Mouse (Mus musculus): Measurements from ENCODE around the gene Cog1.

Gene Cog1

GRCm38 (mm10) chr11:113667704-113668103 lies 18.7 kb downstream of the Cog1 start:
- DNase-seq, result no peak

- DNase-seq, result no peak
Observed at GRCm38 (mm10) chr11:113668857-113669256, 19.9 kb downstream of the Cog1 start.

GRCm38 (mm10) chr11:113669711-113670110 lies 20.7 kb downstream of the Cog1 start:
- DNase-seq, result no peak

- DNase-seq, result peak in 1 of 2 experiments; percentile 38
Observed at GRCm38 (mm10) chr11:113673614-113674013, 24.6 kb downstream of the Cog1 start.

GRCm38 (mm10) chr11:113674595-113674994 lies 25.6 kb downstream of the Cog1 start:
- DNase-seq, result no peak

GRCm38 (mm10) chr11:113676847-113677246 lies 27.9 kb downstream of the Cog1 start:
- DNase-seq, result no peak

GRCm38 (mm10) chr11:113677378-113677777 lies 28.4 kb downstream of the Cog1 start:
- DNase-seq, result peak in 1 of 2 experiments; percentile 31

GRCm38 (mm10) chr11:113678373-113678772 lies 29.4 kb downstream of the Cog1 start:
- DNase-seq, result peak in 1 of 2 experiments; percentile 49

GRCm38 (mm10) chr11:113680954-113681353 lies 32.0 kb downstream of the Cog1 start:
- no peak for DNase-seq

GRCm38 (mm10) chr11:113681979-113682378 lies 33.0 kb downstream of the Cog1 start:
- DNase-seq, result no peak

GRCm38 (mm10) chr11:113682897-113683626 lies 34.1 kb downstream of the Cog1 start:
- DNase-seq, result peak in 1 of 2 experiments; percentile 62

- no peak for DNase-seq
Observed at GRCm38 (mm10) chr11:113683627-113683956, 34.6 kb downstream of the Cog1 start.

- DNase-seq, result peak; percentile 95 to 96
Observed at GRCm38 (mm10) chr11:113683957-113684706, 35.2 kb downstream of the Cog1 start, which contains the start of the genes Fam104a and D11Wsu47e. Gene Fam104a (minus strand): TSS chr11:113684155. Gene D11Wsu47e (plus strand): TSS chr11:113684412.

GRCm38 (mm10) chr11:113684707-113685426 lies 35.9 kb downstream of the Cog1 start:
- DNase-seq, result no peak

GRCm38 (mm10) chr11:113687031-113687430 lies 38.1 kb downstream of the Cog1 start:
- no peak for DNase-seq

- DNase-seq, result no peak
Observed at GRCm38 (mm10) chr11:113690506-113690905, 41.5 kb downstream of the Cog1 start.

GRCm38 (mm10) chr11:113691318-113691717 lies 42.3 kb downstream of the Cog1 start:
- DNase-seq, result no peak

- no peak for DNase-seq
Observed at GRCm38 (mm10) chr11:113691851-113692250, 42.9 kb downstream of the Cog1 start.

- DNase-seq, result no peak
Observed at GRCm38 (mm10) chr11:113697571-113697970, 48.6 kb downstream of the Cog1 start.

GRCm38 (mm10) chr11:113698013-113698545 lies 49.1 kb downstream of the Cog1 start:
- DNase-seq, result no peak

- no peak for DNase-seq
Observed at GRCm38 (mm10) chr11:113699643-113700042, 50.7 kb downstream of the Cog1 start.

- DNase-seq, result peak; percentile 86 to 87
Observed at GRCm38 (mm10) chr11:113703758-113704157, 54.8 kb downstream of the Cog1 start.

All from cerebellum, postnatal 25 days (tissue).